Mouse (Mus musculus): ENCODE results near the gene Zfp750. TPM values are rescaled to one million over a fixed set of nuclear protein-coding genes. Genes with fewer than 3 reads are reported as not detected.

Zfp750 gene
- polyA plus RNA-seq, 1 experiment from 2014 or later: 0.62 TPM

DNA sequence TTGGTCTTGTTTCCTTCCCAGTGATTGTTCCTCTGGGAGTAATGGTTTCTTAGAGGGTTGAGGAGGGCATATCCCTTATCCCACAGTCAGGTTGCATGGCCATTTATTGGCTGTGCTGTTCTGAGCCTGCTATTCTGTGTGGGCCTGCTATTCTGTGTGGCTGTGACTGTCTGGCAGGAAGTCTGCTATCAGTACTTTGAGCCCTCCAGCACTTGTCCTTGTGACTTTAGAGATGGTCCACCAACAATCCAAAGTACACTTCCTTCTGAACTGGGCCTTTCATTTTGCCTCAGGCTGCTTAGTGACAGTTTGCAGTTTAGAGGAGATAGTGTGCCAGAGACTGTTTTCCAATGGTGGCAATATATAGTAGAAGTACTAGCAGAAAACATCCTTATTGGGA, 18.5 kb downstream of the Zfp750 start:
- Histone ChIP-seq H3K27ac (ENCODE audit: low read length) (no peak overlapping the region; the same call in 1 of the 2 replicates), H3K36me3 (ENCODE audit: control insufficient read depth, insufficient read depth, low read length) (0 out of 2 replicates have a peak, but pooled peaks cover 3% of the 10 kb centered on the region), H3K9me3 (ENCODE audit: control insufficient read depth, low read length) (no peaks in the 10 kb centered on the region), H3K4me1 (ENCODE audit: control insufficient read depth, insufficient read depth, low read length) (no peaks in the 10 kb centered on the region), H3K4me2 (ENCODE audit: low read depth, low read length) (no peak overlapping the region), H3K9ac (ENCODE audit: low read depth, low read length) (no peak overlapping the region), H3K27me3 (replicated peaks; ENCODE audit: control insufficient read depth, insufficient read depth, low read length) (no peaks in the 10 kb centered on the region), H3K4me3 (ENCODE audit: low read length) (no peak overlapping the region)
- peak; percentile 79 for ATAC-seq

GRCm38 (mm10) chr11:121490651-121491050, 28.5 kb downstream of the Zfp750 start:
- Histone ChIP-seq H3K36me3 (ENCODE audit: control insufficient read depth, insufficient read depth, low read length) (no peaks in the 10 kb centered on the region), H3K27ac (ENCODE audit: low read length) (no peak overlapping the region), H3K27me3 (replicated peaks; ENCODE audit: control insufficient read depth, insufficient read depth, low read length) (no peaks in the 10 kb centered on the region), H3K4me3 (ENCODE audit: low read length) (no peak overlapping the region), H3K9me3 (ENCODE audit: control insufficient read depth, low read length) (no peaks in the 10 kb centered on the region), H3K9ac (ENCODE audit: low read depth, low read length) (no peak overlapping the region), H3K4me2 (ENCODE audit: low read depth, low read length) (no peak overlapping the region), H3K4me1 (ENCODE audit: control insufficient read depth, insufficient read depth, low read length) (no peaks in the 10 kb centered on the region)
- ATAC-seq: no peak

DNA sequence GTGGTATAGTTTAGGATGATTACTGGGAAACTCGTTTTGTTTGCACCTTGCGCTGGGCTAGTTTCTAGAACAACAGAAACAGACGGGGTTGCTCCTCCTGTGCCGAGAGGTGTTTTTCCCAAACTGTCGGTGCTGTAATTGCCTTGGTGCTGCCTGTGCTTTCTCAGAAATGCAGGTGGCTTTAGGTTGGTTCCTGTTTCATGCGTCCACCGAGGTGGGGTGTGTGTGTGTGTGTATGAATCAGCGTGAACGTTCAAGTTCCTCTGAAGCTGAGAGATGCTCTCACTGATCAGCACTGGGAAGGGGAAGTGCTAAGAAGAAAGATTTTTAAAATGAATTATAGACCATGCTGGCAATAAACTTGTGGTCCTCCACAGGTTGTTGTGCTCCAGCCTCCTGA, 33.3 kb downstream of the Zfp750 start:
- Histone ChIP-seq H3K4me3 (ENCODE audit: low read length) (no peak overlapping the region), H3K27me3 (replicated peaks; ENCODE audit: control insufficient read depth, insufficient read depth, low read length) (no peaks in the 10 kb centered on the region), H3K27ac (ENCODE audit: low read length) (no peak overlapping the region), H3K4me1 (ENCODE audit: control insufficient read depth, insufficient read depth, low read length) (no peaks in the 10 kb centered on the region), H3K9me3 (ENCODE audit: control insufficient read depth, low read length) (no peaks in the 10 kb centered on the region), H3K4me2 (ENCODE audit: low read depth, low read length) (no peak overlapping the region), H3K36me3 (ENCODE audit: control insufficient read depth, insufficient read depth, low read length) (no peaks in the 10 kb centered on the region), H3K9ac (ENCODE audit: low read depth, low read length) (no peak overlapping the region)
- ATAC-seq: no peak
- WGBS: 87% methylated on average over 9 of the region's 9 CpGs

GRCm38 (mm10) chr11:121481129-121481528, 38.0 kb downstream of the Zfp750 start:
- Histone ChIP-seq H3K27me3 (replicated peaks; ENCODE audit: control insufficient read depth, insufficient read depth, low read length) (no peaks in the 10 kb centered on the region), H3K4me2 (ENCODE audit: low read depth, low read length) (no peak overlapping the region), H3K9ac (ENCODE audit: low read depth, low read length) (no peak overlapping the region), H3K4me1 (ENCODE audit: control insufficient read depth, insufficient read depth, low read length) (no peaks in the 10 kb centered on the region), H3K27ac (ENCODE audit: low read length) (no peak overlapping the region), H3K36me3 (ENCODE audit: control insufficient read depth, insufficient read depth, low read length) (no peaks in the 10 kb centered on the region), H3K4me3 (ENCODE audit: low read length) (no peak overlapping the region), H3K9me3 (ENCODE audit: control insufficient read depth, low read length) (no peaks in the 10 kb centered on the region)
- no peak for ATAC-seq
- WGBS: 79% methylated on average over 2 of the region's 2 CpGs

DNA sequence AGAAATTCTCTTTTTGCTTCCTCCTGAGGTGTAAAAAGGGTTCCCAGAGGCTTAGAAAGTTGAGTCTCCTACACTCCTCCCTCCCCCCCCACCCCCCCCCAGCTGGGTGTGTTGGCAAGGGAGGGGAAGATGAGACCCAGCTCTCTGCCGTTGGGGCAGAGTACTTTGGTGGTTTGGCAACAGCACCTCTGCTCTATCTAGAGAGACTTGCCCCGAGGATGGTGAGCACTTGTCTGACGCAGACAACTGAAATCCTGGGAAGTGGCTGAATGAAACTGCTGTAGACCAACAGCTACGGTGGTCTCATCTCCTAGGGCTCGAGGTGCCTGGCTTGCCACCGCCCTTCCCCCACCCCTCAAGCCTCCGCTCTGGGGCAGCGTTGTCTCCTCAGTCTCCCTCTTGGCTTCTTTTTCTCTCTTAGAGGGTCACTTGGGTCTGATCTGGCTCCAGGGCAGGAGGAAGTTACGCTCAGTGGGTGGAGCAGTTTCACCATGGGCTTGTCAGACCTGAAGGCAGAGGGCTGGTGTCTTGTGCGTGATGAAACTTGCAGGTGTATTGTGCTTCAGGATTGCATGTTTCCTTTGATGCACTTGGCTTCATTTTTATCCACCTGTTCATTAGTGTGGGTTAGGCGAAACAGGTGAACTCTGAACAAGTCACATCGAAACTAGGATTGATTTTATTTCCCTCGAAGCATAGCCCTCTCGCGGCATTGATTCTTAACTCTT, 39.5 kb downstream of the Zfp750 start:
- Histone ChIP-seq H3K9ac (ENCODE audit: low read depth, low read length) (no peak overlapping the region), H3K9me3 (ENCODE audit: control insufficient read depth, low read length) (no peaks in the 10 kb centered on the region), H3K4me2 (ENCODE audit: low read depth, low read length) (no peak overlapping the region), H3K27ac (ENCODE audit: low read length) (no peak overlapping the region), H3K27me3 (replicated peaks; ENCODE audit: control insufficient read depth, insufficient read depth, low read length) (no peaks in the 10 kb centered on the region), H3K4me3 (ENCODE audit: low read length) (no peak overlapping the region), H3K4me1 (ENCODE audit: control insufficient read depth, insufficient read depth, low read length) (no peaks in the 10 kb centered on the region), H3K36me3 (ENCODE audit: control insufficient read depth, insufficient read depth, low read length) (0 out of 2 replicates have a peak, but pooled peaks cover 3% of the 10 kb centered on the region)
- ATAC-seq: no peak
- 87% methylated on average over 15 of the region's 15 CpGs for WGBS

DNA sequence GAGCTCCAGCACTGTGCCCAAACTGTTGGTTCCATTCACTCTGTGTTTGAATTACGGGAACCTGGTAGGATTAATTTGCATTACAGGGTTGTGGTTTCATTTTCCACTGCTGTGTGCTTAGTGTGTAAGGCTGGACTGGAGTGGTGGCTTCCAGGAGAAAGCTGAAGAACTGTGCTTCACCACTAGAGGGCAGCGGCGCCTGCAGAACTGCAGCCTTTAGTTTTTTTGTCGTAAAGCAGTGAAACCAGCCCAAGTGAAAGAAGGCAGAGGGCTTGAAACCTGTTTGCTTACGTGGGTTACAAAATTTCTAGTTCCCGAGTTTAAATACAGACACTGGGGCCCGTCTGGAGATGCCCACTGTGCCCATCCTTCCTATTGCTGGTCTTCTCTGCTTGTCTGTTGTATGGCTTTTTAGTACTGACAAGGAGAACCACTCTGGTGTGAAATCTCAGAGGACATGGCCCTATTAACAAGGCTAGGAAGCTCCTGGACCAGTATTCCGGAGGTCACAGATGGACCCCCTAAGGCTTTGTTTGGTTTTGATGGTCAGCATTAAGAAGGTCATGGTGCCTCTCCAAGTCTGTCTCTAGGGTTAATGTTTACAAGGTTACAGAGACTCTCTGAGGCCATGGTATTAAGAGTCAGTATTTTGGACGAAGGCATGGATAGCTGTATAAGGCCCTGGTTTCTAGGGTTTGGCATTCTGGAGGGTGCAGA, 43.3 kb downstream of the Zfp750 start:
- WGBS: 27% methylated on average over 9 of the region's 9 CpGs
- Histone ChIP-seq H3K27ac (ENCODE audit: low read length) (no peak overlapping the region), H3K4me2 (ENCODE audit: low read depth, low read length) (no peak overlapping the region), H3K36me3 (ENCODE audit: control insufficient read depth, insufficient read depth, low read length) (0 out of 2 replicates have a peak, but pooled peaks cover 3% of the 10 kb centered on the region), H3K4me1 (ENCODE audit: control insufficient read depth, insufficient read depth, low read length) (no peaks in the 10 kb centered on the region), H3K27me3 (replicated peaks; ENCODE audit: control insufficient read depth, insufficient read depth, low read length) (no peaks in the 10 kb centered on the region), H3K4me3 (ENCODE audit: low read length) (no peak overlapping the region), H3K9me3 (ENCODE audit: control insufficient read depth, low read length) (no peaks in the 10 kb centered on the region), H3K9ac (ENCODE audit: low read depth, low read length) (no peak overlapping the region)
- ATAC-seq: peak; percentile 40

DNA sequence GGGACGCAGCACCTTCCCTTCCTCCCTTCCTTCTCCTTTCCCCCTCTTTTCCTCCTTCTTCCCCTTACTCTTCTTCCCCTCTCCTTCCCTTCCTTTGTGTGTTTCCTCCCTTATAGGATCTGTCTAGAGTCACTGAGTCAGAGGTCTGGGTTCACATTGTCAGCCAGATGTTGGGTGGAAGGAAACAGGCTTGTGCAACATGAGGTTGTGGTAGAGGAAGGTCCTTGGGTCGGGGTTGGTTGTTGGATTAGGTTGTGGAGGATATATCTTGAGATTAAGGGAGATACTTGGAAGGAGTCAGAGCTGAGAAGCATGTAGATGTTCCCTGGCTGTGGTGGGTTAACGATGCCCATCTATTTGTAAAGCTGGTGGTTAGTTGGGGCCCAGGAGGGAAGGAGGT, 44.3 kb downstream of the Zfp750 start:
- Histone ChIP-seq H3K4me3 (ENCODE audit: low read length) (no peak overlapping the region), H3K27ac (ENCODE audit: low read length) (no peak overlapping the region), H3K36me3 (ENCODE audit: control insufficient read depth, insufficient read depth, low read length) (0 out of 2 replicates have a peak, but pooled peaks cover 3% of the 10 kb centered on the region), H3K9ac (ENCODE audit: low read depth, low read length) (no peak overlapping the region), H3K27me3 (replicated peaks; ENCODE audit: control insufficient read depth, insufficient read depth, low read length) (no peaks in the 10 kb centered on the region), H3K4me1 (ENCODE audit: control insufficient read depth, insufficient read depth, low read length) (no peaks in the 10 kb centered on the region), H3K9me3 (ENCODE audit: control insufficient read depth, low read length) (no peaks in the 10 kb centered on the region), H3K4me2 (ENCODE audit: low read depth, low read length) (no peak overlapping the region)
- ATAC-seq: no peak
- 83% methylated on average over 3 of the region's 3 CpGs for WGBS

DNA sequence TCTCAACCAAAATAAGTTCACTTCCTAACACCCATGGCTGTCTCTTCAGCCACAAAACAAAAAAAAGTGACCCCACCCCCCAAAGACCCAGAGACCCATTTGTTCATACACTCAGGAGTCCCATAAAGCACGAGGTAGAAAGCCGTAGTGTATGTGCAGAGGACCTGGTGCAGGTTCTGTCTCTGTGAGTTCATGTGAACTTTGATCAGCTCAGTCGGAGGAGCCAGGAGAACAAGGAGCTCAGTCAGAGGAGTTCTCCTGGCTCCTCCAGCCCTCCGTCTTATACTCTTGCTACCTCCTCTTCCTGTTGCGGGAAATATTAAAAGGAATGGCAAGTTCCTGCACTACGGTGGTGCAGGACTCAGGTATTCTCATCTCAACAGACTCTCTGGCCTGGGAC, 51.7 kb downstream of the Zfp750 start:
- Histone ChIP-seq H3K9ac (ENCODE audit: low read depth, low read length) (no peak overlapping the region), H3K4me3 (ENCODE audit: low read length) (no peak overlapping the region), H3K9me3 (ENCODE audit: control insufficient read depth, low read length) (no peaks in the 10 kb centered on the region), H3K27ac (ENCODE audit: low read length) (no peak overlapping the region), H3K4me1 (ENCODE audit: control insufficient read depth, insufficient read depth, low read length) (no peaks in the 10 kb centered on the region), H3K27me3 (replicated peaks; ENCODE audit: control insufficient read depth, insufficient read depth, low read length) (no peaks in the 10 kb centered on the region), H3K4me2 (ENCODE audit: low read depth, low read length) (no peak overlapping the region), H3K36me3 (ENCODE audit: control insufficient read depth, insufficient read depth, low read length) (0 out of 2 replicates have a peak, but pooled peaks cover 2% of the 10 kb centered on the region)
- ATAC-seq: peak; percentile 76; the same call in 1 of the 2 replicates
- 68% methylated on average over 6 of the region's 6 CpGs for whole genome bisulfite sequencing
